Mouse (Mus musculus): Measurements from ENCODE around the gene Treml2.

The Treml2 gene

GRCm38 (mm10) chr17:48299203-48299602 lies at the start of gene Treml2:
TSS of gene Treml2 (plus strand) at chr17:48299498.
- DNase-seq (ENCODE audit: extremely low read depth, insufficient read length, low spot score) = no peak

GRCm38 (mm10) chr17:48249501-48249900 lies 49.8 kb upstream of the Treml2 start:
- DNase-seq (ENCODE audit: extremely low read depth, insufficient read length, low spot score) = no peak

GRCm38 (mm10) chr17:48250631-48251030 lies 48.7 kb upstream of the Treml2 start:
- DNase-seq (ENCODE audit: extremely low read depth, insufficient read length, low spot score) = no peak

GRCm38 (mm10) chr17:48256575-48256974 lies 42.7 kb upstream of the Treml2 start:
- no peak for DNase-seq (ENCODE audit: extremely low read depth, insufficient read length, low spot score)

- no peak for DNase-seq (ENCODE audit: extremely low read depth, insufficient read length, low spot score)
Observed at GRCm38 (mm10) chr17:48261868-48262267, 37.4 kb upstream of the Treml2 start.

- no peak for DNase-seq (ENCODE audit: extremely low read depth, insufficient read length, low spot score)
Observed at GRCm38 (mm10) chr17:48263741-48264362, 35.4 kb upstream of the Treml2 start, which contains the start of gene Treml4. TSS of gene Treml4 (plus strand) at chr17:48264295.

- no peak for DNase-seq (ENCODE audit: extremely low read depth, insufficient read length, low spot score)
Observed at GRCm38 (mm10) chr17:48264662-48265061, 34.6 kb upstream of the Treml2 start.

GRCm38 (mm10) chr17:48266138-48266537 lies 33.2 kb upstream of the Treml2 start:
- DNase-seq (ENCODE audit: extremely low read depth, insufficient read length, low spot score) = no peak

GRCm38 (mm10) chr17:48266610-48267304 lies 32.5 kb upstream of the Treml2 start:
- no peak for DNase-seq (ENCODE audit: extremely low read depth, insufficient read length, low spot score)

- DNase-seq (ENCODE audit: extremely low read depth, insufficient read length, low spot score) = no peak
Observed at GRCm38 (mm10) chr17:48267591-48267990, 31.7 kb upstream of the Treml2 start.

- no peak for DNase-seq (ENCODE audit: extremely low read depth, insufficient read length, low spot score)
Observed at GRCm38 (mm10) chr17:48268276-48268675, 31.0 kb upstream of the Treml2 start.

- DNase-seq (ENCODE audit: extremely low read depth, insufficient read length, low spot score) = no peak
Observed at GRCm38 (mm10) chr17:48269833-48270232, 29.5 kb upstream of the Treml2 start.

GRCm38 (mm10) chr17:48272158-48272557 lies 27.1 kb upstream of the Treml2 start:
- DNase-seq (ENCODE audit: extremely low read depth, insufficient read length, low spot score) = no peak

GRCm38 (mm10) chr17:48272598-48272997 lies 26.7 kb upstream of the Treml2 start:
- DNase-seq (ENCODE audit: extremely low read depth, insufficient read length, low spot score) = no peak

GRCm38 (mm10) chr17:48274098-48274497 lies 25.2 kb upstream of the Treml2 start:
- no peak for DNase-seq (ENCODE audit: extremely low read depth, insufficient read length, low spot score)

GRCm38 (mm10) chr17:48274885-48275284 lies 24.4 kb upstream of the Treml2 start:
- DNase-seq (ENCODE audit: extremely low read depth, insufficient read length, low spot score) = peak; percentile 44

GRCm38 (mm10) chr17:48275736-48276135 lies 23.6 kb upstream of the Treml2 start:
- no peak for DNase-seq (ENCODE audit: extremely low read depth, insufficient read length, low spot score)

GRCm38 (mm10) chr17:48278381-48278780 lies 20.9 kb upstream of the Treml2 start:
- DNase-seq (ENCODE audit: extremely low read depth, insufficient read length, low spot score) = no peak

GRCm38 (mm10) chr17:48279002-48279401 lies 20.3 kb upstream of the Treml2 start:
- no peak for DNase-seq (ENCODE audit: extremely low read depth, insufficient read length, low spot score)

GRCm38 (mm10) chr17:48280943-48281738 lies 18.2 kb upstream of the Treml2 start:
- DNase-seq (ENCODE audit: extremely low read depth, insufficient read length, low spot score) = no peak

- no peak for DNase-seq (ENCODE audit: extremely low read depth, insufficient read length, low spot score)
Observed at GRCm38 (mm10) chr17:48281739-48282085, 17.6 kb upstream of the Treml2 start.

- DNase-seq (ENCODE audit: extremely low read depth, insufficient read length, low spot score) = no peak
Observed at GRCm38 (mm10) chr17:48286765-48287164, 12.5 kb upstream of the Treml2 start.

Measured in 3134 (cell line).